Mouse (Mus musculus) liver (tissue): ENCODE measurements around the gene Cp.
"Not testable (repeated sequence)": the region's sequence is repeated elsewhere in the genome, so short reads cannot be mapped to it uniquely, and the experiment has no call there.

Experiments used
- DNase-seq: peaks from one replicate; pipeline ENCODE4 v3.0.0-alpha.2; 2020; ENCODE audit warnings: mixed read lengths

The Cp gene

DNA sequence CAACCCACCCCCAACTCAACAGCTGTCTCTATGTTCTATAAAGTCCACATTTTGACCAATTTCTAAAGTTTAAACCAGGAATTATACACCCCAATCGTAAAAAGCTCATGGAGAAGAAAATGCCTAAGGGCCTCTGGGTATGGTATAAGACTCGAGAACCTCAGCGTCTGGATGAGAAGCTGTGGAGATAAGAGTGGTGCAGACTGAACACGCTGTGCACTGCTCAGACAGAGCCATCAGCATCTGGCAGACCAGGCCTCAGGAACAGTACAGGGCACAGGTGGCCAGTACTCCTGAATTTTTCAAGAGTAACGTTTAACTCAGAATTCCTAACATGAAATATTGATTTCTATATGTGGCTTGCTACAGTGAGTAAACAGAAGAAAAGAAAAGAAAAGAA lies 50.9 kb downstream of the Cp start:
- DNase-seq: no peak

DNA sequence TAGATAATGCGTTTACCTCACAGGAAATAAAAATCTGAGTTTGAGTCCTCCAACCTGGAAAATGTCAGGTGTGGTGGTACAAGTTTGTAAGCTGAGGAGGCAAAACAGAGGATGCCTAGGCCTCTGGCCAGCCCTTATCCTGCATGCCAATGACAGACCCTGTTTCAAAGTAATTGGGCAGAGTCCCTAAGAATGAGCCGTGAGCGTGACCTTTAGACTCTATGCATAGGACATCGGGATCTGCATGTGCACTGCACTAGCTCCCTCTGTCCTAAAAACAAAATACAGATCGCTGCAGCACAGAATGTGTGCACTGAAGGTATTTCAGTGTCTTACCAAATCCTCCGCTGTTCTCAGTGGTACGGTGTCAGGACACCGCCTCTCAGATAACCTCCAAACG lies 53.6 kb downstream of the Cp start:
- DNase-seq: no peak

DNA sequence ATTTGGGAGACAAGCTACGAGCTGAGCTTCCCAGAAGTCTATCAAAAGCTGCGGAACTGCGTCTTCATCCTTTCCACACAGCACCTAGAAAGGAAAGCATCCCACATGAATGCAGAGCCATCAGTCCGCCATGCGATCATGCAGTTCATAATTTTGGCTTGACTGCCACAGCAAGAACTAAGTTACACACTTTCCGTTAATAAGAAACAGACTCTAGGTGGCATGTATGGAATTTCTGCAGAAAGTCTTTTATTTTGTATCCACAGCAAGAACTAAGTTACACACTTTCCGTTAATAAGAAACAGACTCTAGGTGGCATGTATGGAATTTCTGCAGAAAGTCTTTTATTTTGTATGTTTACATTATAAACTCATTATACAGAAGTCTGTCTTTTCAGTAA lies 54.1 kb downstream of the Cp start:
- DNase-seq: not testable (repeated sequence)

DNA sequence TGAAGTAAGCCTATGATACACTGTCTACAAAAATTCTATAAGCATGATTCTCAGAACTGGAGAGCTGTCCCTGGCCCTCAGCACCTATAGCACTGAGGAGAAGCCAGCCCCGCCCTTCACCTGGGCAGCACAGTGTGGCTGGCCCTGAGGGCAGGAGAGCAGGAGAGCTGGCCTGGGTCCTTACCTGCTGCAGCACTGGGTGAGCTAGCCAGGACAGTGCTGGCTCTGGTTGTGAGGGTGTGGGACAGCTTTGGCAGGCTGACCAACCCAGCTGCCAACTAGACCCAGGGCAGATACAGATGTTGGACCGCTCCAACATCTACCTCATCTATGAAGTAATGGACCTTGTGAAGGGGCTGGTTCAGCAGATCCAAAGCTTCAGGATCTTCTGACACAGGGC lies 57.6 kb downstream of the Cp start:
- no peak for DNase-seq

DNA sequence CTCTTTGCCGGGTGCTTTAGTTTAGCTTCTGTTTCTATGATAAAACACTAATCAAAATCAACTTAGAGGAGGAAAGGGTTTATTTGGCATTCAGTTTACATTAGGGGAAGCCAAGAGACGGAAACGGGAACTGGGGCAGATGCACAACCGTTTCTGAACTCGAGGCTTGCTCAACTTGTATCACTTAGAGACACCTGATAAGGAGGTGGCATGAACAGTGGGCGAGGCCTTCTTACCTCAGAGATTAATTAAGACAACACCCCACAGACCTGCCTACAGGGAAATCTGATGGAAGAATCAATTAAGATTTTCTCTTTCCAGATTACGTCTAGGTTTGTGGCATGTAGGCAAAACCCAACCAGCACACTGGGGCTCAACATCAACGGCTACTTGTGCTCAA lies 61.2 kb downstream of the Cp start:
- no peak for DNase-seq

DNA sequence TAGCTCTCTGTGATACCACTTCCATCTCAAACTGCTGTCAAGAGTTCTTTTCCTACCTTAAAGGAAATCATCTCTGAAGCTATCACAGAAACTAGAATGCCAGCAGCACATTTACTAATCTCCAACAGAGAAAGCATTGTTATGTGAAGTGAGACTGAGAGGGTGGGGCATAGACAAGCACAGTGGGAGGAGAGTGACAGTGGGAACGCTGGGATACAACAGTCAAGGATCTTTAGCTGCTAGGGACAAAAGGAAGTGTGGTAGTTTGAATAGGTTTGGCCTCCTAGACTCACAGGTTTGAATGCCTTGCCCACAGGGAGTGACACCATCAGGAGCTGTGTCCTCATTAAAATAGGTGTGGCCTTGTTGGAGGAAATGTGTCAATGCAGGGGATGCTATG lies 67.0 kb downstream of the Cp start:
- DNase-seq: no peak

DNA sequence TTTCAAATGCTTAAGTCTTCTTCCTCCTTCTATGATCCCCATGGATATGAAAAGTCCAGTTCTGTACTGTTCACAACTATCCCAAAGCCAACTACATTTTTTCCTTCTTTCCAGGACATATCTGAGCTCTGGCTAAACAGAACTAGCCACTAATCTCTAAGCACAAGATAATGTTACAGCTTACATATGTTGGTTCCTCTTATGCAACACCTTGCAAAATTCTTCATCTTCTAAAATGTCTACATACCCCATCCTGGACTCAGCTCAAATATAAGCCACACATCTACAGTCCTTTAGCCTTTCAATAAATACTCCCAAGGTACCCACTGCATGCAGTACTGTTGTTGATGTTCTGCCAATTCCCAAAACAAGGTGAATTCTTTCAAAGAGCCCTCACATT lies 69.6 kb downstream of the Cp start:
- DNase-seq: no peak

DNA sequence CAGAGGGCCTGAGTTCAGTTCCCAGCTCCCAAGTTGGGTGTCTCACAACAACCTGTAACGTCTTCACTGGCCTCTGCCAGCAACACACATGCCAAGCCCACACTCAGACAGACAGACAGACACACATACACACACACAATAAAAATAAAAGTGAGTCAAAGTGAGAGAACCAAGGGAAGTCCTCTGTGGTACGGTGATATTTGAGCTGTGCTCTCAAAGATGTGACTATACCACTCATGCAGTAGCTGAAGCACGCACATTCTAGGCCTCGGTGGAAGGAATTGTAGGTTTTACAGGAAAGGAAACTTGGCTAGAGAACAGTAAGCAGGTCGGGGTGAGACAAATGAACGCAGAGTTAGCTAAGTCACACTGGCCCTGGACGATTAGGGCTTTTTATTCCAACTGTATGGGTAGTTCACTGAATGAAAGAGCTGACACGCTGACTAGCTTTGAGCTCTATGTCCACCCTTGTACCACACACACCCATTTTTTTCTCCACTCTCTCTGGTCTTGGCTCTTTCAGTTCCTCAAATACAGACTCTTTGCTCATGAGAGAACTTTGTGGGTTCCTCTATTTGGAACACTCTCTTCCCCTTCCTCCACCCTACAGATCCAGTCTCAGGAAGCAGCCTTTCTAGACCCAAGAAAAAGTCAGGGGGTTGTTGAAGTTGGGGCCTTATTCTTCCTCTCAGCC lies 70.3 kb downstream of the Cp start:
- DNase-seq: no peak

DNA sequence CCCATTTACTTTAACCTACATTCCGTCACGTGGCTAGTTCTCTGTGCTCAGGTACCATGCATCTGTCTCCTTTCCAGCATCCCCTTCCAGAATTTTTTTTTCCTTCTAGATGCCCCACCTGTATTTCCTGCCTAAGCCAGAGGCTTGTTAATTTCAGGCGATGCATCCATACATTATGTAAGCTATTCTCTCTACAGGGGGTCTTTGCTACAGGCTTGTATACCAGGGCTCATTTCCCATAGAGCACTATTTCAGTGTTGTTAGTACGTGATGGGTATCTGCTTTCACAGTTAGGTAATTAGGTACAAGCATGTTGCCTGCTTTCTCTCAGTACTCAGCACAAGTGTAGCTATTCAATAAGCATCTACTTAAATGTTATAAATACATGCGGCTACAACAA lies 70.9 kb downstream of the Cp start:
- DNase-seq: no peak

DNA sequence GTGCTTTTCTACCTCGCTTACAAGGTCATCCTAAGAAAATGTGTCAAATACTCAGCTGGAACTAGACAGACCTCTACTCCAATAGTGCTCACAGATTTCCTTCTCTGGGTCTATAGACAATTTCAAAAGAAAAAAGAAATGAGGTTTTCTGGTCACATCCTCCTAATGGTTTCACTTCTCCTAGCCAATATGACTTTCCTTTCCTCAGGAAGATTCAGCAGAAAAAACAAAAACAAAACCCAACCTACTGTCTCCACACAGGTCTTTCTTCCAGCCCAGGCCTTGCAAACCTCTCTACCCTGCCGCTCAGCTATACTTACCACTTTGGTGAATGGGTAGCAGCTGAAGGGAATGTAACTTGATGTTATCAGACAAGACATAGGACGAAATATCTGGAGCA lies 71.8 kb downstream of the Cp start:
- no peak for DNase-seq

DNA sequence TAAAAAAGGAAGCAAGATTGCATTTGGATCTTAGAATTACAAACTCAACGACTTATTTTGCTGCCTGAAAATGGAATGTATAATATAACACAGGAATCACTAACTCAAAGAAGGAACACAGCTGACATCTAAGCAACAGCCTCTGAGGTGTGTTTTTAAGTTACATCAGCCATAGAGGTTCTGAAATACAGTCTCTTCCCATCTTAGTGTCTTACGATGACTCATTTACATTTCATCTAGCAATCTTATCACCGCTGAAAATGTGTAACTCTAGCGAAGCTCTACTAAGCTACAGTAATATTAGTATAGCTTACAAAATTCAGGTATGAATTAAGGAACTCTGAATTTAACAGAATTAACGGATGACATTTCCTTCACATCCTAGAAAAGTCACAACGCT lies 74.0 kb downstream of the Cp start:
- no peak for DNase-seq

DNA sequence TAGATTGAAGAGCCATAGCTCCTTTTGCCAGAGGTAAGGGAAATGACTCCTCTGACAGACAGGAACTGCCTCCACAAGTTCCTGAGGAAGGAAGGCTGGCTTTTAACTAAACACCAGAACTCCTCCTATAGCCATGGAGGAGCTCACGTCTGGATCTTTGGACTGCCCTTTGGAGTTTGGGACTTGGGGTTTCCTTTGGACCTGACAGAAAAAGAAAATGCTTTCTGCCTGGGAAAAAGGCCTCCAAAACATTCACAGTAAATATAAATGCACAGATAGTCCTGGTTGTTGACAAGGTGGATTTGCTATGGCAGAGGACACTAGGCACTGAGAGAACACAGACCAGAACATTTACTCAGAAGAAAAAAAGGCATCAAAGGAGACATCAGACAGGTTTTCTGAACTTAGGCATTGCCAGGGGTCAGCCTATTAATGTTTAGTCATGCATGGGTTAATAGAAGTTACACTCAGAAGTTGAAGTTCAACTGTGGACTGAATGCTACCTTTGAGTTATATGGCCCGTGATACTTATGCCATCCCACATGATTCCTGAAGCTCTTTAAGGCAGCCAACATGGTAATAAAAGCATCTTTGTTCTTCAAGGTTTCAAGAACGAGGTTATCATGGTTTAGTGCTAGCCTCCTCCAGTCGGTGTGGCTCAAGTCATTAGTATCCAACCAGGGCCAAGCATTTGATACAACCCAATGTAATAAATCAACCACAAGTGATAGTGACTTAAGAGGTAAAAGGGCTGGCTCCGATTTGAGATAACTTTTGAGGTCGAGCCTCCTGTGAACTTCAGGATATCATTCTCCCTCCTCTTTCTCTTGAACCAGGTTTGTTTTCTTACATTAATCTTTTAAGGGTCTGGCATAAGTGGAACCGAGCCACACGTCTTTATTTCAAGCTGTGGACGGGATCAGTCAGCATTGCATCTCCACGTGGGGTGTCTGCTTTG lies 77.2 kb downstream of the Cp start:
- no peak for DNase-seq

DNA sequence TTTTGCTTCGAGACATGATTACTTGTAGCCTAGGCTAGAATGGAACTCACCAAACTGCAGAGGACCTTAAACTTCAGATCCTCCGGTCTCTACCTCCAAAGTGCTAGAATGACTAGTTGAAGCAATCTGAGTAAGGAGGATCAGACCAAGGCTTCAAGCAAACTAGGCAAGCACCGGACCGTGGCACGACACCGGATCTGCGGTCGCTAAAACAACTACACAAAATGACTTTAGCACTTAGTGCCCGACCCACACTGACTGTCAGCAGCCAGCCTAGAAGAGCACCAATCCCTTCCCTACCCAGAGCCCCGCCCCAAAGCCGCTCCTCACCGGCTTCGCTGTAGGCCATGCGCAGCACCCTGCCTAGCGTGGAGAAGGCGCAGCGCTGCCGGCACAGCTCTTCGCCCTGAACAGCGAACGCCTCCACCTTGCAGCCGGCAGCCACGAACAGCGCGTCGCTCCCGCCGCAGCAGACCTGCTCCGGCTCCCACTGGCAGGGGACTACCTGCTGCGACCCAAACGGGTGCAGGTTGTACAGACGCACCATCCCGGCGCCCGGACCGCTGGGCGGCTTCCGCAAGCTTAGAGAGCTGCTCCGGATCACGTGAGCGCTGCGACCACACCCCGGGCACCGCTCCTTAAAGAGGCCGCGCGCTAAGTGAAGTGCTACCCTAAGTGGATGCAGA lies 78.0 kb downstream of the Cp start, which contains the start of gene Hps3:
Gene Hps3 (minus strand): TSS at position 597 of the 686 bp plus-strand sequence.
- peak; percentile 90 for DNase-seq

DNA sequence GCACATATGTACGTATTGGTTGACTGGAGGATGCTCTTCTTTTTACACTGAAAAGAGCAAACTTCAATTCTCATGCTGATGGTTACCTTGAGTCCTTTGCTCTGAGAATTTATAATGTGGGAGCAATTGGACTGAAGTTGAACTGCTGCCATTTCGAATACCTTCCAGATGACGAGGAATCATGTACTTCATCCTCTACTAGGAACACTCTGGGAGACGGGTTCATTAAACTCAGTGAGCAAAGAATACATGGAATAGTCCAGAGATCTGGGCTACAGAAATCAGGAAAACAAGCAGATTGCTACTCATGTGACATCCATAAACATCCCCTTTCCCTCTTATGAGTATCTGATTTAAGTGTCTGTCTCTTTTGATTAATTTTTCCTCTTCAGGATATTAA lies 79.2 kb downstream of the Cp start:
- DNase-seq: no peak

DNA sequence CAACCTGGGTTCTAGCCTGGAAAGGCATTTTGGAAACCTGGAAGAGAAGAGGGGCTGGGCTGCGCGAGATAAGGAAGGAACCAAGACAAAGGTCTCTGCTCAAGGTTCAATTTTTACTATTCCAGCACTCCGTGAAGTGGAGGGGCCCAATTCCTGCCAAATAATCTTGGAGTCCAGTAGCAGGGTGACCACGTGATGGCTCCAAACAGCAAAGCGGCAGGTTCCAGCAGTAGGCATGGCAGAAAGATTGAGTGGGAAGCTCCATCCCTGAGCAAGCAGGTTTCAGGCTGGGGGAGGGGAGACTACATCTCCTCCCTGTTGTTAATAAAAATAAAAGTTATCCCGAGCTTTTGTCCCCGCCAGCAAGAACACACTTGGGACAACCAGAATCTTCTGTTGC lies 84.6 kb downstream of the Cp start:
- DNase-seq: not testable (repeated sequence)

DNA sequence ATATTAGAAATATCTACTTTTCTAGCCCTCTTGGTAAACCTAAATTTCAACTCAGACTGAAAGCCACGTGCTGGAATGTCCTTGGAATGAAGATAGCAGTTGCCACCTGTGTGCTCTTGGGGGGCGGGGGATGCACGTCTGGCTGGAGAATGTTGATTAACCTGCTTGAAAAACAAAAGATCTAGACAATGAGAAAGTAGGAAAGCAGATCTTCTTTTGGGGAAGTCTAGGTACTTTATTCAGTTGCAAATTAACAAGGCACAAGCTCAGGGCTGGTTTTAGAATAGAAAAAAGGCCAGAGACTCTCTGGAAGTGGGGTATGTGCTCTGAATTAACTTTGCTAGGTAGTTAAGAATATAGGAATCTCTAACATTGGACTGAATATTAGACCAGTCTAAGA lies 87.9 kb downstream of the Cp start:
- not testable (repeated sequence) for DNase-seq

DNA sequence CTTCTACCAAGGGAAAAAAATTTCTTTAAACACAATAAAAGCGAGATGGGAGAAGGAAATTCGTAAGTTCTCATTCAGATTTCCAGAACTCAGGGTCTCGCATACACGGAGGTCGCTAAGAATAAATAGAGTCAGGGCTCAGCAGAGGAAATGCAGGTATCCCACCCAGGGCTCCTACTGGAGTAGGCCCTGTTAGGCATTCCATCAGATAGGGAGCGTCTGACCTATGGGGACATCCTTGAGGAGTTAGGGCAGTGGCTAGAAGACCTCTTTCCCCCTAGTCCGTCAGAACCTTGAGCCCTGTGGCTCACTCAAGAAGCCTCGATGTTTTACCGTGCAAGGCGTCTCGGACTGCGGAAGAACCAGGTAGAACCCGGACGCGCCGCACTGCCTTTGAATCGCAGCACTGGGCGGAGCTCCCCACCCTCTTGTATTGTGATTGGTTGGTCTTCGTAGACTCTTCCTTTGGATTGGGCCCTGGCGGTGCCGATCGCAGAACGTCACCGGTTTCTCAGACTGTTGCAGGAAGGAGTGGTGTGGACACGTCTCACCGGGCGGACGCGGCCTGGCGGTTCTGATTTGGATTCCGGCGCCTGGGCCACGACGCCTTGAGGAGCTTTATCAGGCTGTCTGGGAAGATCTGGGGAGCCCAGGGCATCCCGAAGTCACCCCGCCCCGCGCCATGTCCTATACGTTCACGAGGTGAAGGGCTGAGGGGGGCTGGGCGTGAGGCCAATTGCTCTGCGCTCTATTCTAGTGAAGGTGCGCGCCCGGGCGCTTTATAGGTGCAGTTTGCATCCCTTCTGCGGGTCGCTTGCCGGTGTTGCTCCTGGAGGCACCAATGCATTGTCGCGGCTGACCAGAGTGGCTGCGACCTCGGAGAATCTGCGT lies 100.7 kb downstream of the Cp start, which contains the start of gene Hltf:
Gene Hltf (plus strand): TSS at position 506 of the 891 bp plus-strand sequence.
- DNase-seq: peak; percentile 93

DNA sequence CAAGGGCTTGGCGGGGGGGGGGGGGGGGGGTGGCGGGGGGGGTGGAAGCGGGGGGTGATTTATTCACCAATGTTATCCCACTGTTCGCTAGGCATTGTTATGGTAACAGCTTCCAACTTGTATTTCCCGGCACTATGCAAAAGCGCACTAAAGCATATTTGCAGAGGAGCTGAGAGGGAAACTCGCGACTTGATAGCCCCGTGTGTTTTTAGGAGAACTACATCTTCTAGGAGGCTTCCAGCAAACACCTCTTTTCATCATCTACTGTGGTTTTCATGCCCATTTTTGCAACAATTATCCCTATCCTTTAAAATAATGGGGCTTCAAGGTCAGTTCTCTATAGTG lies 101.3 kb downstream of the Cp start:
- no peak for DNase-seq
